Mouse (Mus musculus): ENCODE measurements at regions not wholly inside any gene's neighbourhood (a gene's known extent, or its start where the extent isn't known, plus 50 kb on each side); places are given as distances from the start of the nearest gene placed in this dataset.

GRCm38 (mm10) chr8:34664429-34664828 is 552.9 kb upstream of the Gm10131 start:
- TF ChIP-seq ZKSCAN1 (IDR thresholded peaks at IDR 0.05; ENCODE audit: low read depth, low read length), result no peak
- TF ChIP-seq UBTF (IDR thresholded peaks at IDR 0.05; ENCODE audit: borderline replicate concordance, insufficient read depth, low read depth, low read length), result no peak

Data from MEL (cell line).